Mouse (Mus musculus): ENCODE data around the gene Gpc1. TPM values are rescaled to one million over a fixed set of nuclear protein-coding genes. Genes with fewer than 3 reads are reported as not detected.

Gene Gpc1
- polyA plus RNA-seq, 1 experiment, result 0.07 TPM

- TF ChIP-seq TAL1 (IDR thresholded peaks at IDR 0.05; ENCODE audit: low read length) (no peak), GATA1 (IDR thresholded peaks at IDR 0.05; ENCODE audit: low read length) (no peak)
- no peaks in the 10 kb centered on the region for H3K27me3 ChIP-seq (ENCODE audit: control insufficient read depth)
These were observed 42.6 kb downstream of the Gpc1 start for GRCm38 (mm10) chr1:92874011-92874410.

GRCm38 (mm10) chr1:92875360-92876111, 44.1 kb downstream of the Gpc1 start:
- Histone ChIP-seq H3K4me3 (replicated peaks) (no peak overlapping the region), H3K9me3 (ENCODE audit: control insufficient read depth, low read length) (no peaks in the 10 kb centered on the region), H3K27me3 (ENCODE audit: control insufficient read depth) (no peaks in the 10 kb centered on the region), H3K4me1 (ENCODE audit: control insufficient read depth) (no peaks in the 10 kb centered on the region), H3K36me3 (ENCODE audit: control insufficient read depth) (no peaks in the 10 kb centered on the region)
- TF ChIP-seq GATA1 (IDR thresholded peaks at IDR 0.05; ENCODE audit: low read length), result no peak
- TF ChIP-seq TAL1 (IDR thresholded peaks at IDR 0.05; ENCODE audit: low read length), result no peak

More at GRCm38 (mm10) chr1:92874011-92874410, 42.6 kb downstream of the Gpc1 start:
- H3K4me3 ChIP-seq (replicated peaks), result no peak overlapping the region
- no peaks in the 10 kb centered on the region for H3K36me3 ChIP-seq (ENCODE audit: control insufficient read depth)
- no peaks in the 10 kb centered on the region for H3K9me3 ChIP-seq (ENCODE audit: control insufficient read depth, low read length)
- no peaks in the 10 kb centered on the region for H3K4me1 ChIP-seq (ENCODE audit: control insufficient read depth)

GRCm38 (mm10) chr1:92877431-92877978, 46.1 kb downstream of the Gpc1 start:
- no peak for TF ChIP-seq GATA1 (IDR thresholded peaks at IDR 0.05; ENCODE audit: low read length)
- no peak for TF ChIP-seq TAL1 (IDR thresholded peaks at IDR 0.05; ENCODE audit: low read length)
- Histone ChIP-seq H3K4me1 (ENCODE audit: control insufficient read depth) (no peaks in the 10 kb centered on the region), H3K36me3 (ENCODE audit: control insufficient read depth) (no peaks in the 10 kb centered on the region), H3K27me3 (ENCODE audit: control insufficient read depth) (no peaks in the 10 kb centered on the region), H3K9me3 (ENCODE audit: control insufficient read depth, low read length) (no peaks in the 10 kb centered on the region), H3K4me3 (replicated peaks) (no peak overlapping the region)

- H3K4me3 ChIP-seq (replicated peaks), result no peak overlapping the region
- TF ChIP-seq TAL1 (IDR thresholded peaks at IDR 0.05; ENCODE audit: low read length), result no peak
These were observed 46.8 kb downstream of the Gpc1 start for GRCm38 (mm10) chr1:92878066-92878741.

GRCm38 (mm10) chr1:92879266-92879665, 47.8 kb downstream of the Gpc1 start:
- H3K4me3 ChIP-seq (replicated peaks), result no peak overlapping the region
- no peaks in the 10 kb centered on the region for H3K4me1 ChIP-seq (ENCODE audit: control insufficient read depth)
- H3K36me3 ChIP-seq (ENCODE audit: control insufficient read depth), result no peaks in the 10 kb centered on the region
- TF ChIP-seq TAL1 (IDR thresholded peaks at IDR 0.05; ENCODE audit: low read length) (no peak), GATA1 (IDR thresholded peaks at IDR 0.05; ENCODE audit: low read length) (no peak)
- no peaks in the 10 kb centered on the region for H3K9me3 ChIP-seq (ENCODE audit: control insufficient read depth, low read length)
- no peaks in the 10 kb centered on the region for H3K27me3 ChIP-seq (ENCODE audit: control insufficient read depth)

More at GRCm38 (mm10) chr1:92878066-92878741, 46.8 kb downstream of the Gpc1 start:
- Histone ChIP-seq H3K9me3 (ENCODE audit: control insufficient read depth, low read length) (no peaks in the 10 kb centered on the region), H3K4me1 (ENCODE audit: control insufficient read depth) (no peaks in the 10 kb centered on the region), H3K36me3 (ENCODE audit: control insufficient read depth) (no peaks in the 10 kb centered on the region), H3K27me3 (ENCODE audit: control insufficient read depth) (no peaks in the 10 kb centered on the region)

GRCm38 (mm10) chr1:92880101-92880500, 48.7 kb downstream of the Gpc1 start:
- TF ChIP-seq GATA1 (IDR thresholded peaks at IDR 0.05; ENCODE audit: low read length) (no peak), TAL1 (IDR thresholded peaks at IDR 0.05; ENCODE audit: low read length) (no peak)
- Histone ChIP-seq H3K4me3 (replicated peaks) (no peak overlapping the region), H3K36me3 (ENCODE audit: control insufficient read depth) (no peaks in the 10 kb centered on the region), H3K9me3 (ENCODE audit: control insufficient read depth, low read length) (no peaks in the 10 kb centered on the region), H3K4me1 (ENCODE audit: control insufficient read depth) (no peaks in the 10 kb centered on the region), H3K27me3 (ENCODE audit: control insufficient read depth) (no peaks in the 10 kb centered on the region)

GRCm38 (mm10) chr1:92881982-92882381, 50.5 kb downstream of the Gpc1 start:
- no peaks in the 10 kb centered on the region for H3K4me1 ChIP-seq (ENCODE audit: control insufficient read depth)
- H3K9me3 ChIP-seq (ENCODE audit: control insufficient read depth, low read length), result no peaks in the 10 kb centered on the region
- H3K36me3 ChIP-seq (ENCODE audit: control insufficient read depth), result no peaks in the 10 kb centered on the region
- no peak overlapping the region for H3K4me3 ChIP-seq (replicated peaks)
- H3K27me3 ChIP-seq (ENCODE audit: control insufficient read depth), result no peaks in the 10 kb centered on the region
- no peak for TF ChIP-seq TAL1 (IDR thresholded peaks at IDR 0.05; ENCODE audit: low read length)
- TF ChIP-seq GATA1 (IDR thresholded peaks at IDR 0.05; ENCODE audit: low read length), result no peak

- Histone ChIP-seq H3K36me3 (ENCODE audit: control insufficient read depth) (no peaks in the 10 kb centered on the region), H3K4me3 (replicated peaks) (no peak overlapping the region)
- TF ChIP-seq TAL1 (IDR thresholded peaks at IDR 0.05; ENCODE audit: low read length) (no peak), GATA1 (IDR thresholded peaks at IDR 0.05; ENCODE audit: low read length) (no peak)
These were observed 57.6 kb downstream of the Gpc1 start for GRCm38 (mm10) chr1:92888901-92889655.

GRCm38 (mm10) chr1:92892791-92893190, 61.3 kb downstream of the Gpc1 start:
- H3K27me3 ChIP-seq (ENCODE audit: control insufficient read depth), result no peaks in the 10 kb centered on the region
- no peak overlapping the region for H3K4me3 ChIP-seq (replicated peaks)
- TF ChIP-seq TAL1 (IDR thresholded peaks at IDR 0.05; ENCODE audit: low read length) (no peak), GATA1 (IDR thresholded peaks at IDR 0.05; ENCODE audit: low read length) (no peak)
- no peaks in the 10 kb centered on the region for H3K36me3 ChIP-seq (ENCODE audit: control insufficient read depth)
- H3K9me3 ChIP-seq (ENCODE audit: control insufficient read depth, low read length), result peaks cover 9% of the 10 kb centered on the region
- H3K4me1 ChIP-seq (ENCODE audit: control insufficient read depth), result no peaks in the 10 kb centered on the region

More at GRCm38 (mm10) chr1:92888901-92889655, 57.6 kb downstream of the Gpc1 start:
- no peaks in the 10 kb centered on the region for H3K4me1 ChIP-seq (ENCODE audit: control insufficient read depth)
- no peaks in the 10 kb centered on the region for H3K27me3 ChIP-seq (ENCODE audit: control insufficient read depth)
- peaks cover 9% of the 10 kb centered on the region for H3K9me3 ChIP-seq (ENCODE audit: control insufficient read depth, low read length)
